Mouse (Mus musculus) stomach, embryonic 15.5 days (tissue): ENCODE measurements around the gene Ly6g6c. TPM values are rescaled to one million over a fixed set of nuclear protein-coding genes. Genes with fewer than 3 reads are reported as not detected.

ENCODE experiments used
- ATAC-seq: fragments of 200-750 bp; cut with Nextera tagmentation; 2 replicates; pipeline ENCODE4 v1.8.0; 2017; ENCODE audit warnings: low read depth, moderate number of reproducible peaks, moderate TSS enrichment; ENCODE audit not compliant: insufficient read depth, low FRiP score
- H3K27ac ChIP-seq: fragments of 300-500 bp; sonication (generic); 2 replicates; pipeline ENCODE4 v1.5.1; 2015; ENCODE audit warnings: mild to moderate bottlenecking, inconsistent platforms
- H3K27me3 ChIP-seq: fragments of 300-500 bp; sonication (generic); replicated peaks from 2 replicates; pipeline ENCODE4 v1.6.1; 2015; ENCODE audit warnings: inconsistent platforms
- H3K36me3 ChIP-seq: fragments of 300-500 bp; sonication (generic); 2 replicates; pipeline ENCODE4 v1.6.1; 2015; ENCODE audit warnings: inconsistent platforms
- H3K4me1 ChIP-seq: fragments of 300-500 bp; sonication (generic); 2 replicates; pipeline ENCODE4 v1.6.1; 2015; ENCODE audit warnings: inconsistent platforms
- H3K4me2 ChIP-seq: fragments of 300-500 bp; sonication (generic); 2 replicates; pipeline ENCODE4 v1.6.1; 2015; ENCODE audit warnings: mild to moderate bottlenecking, inconsistent platforms
- H3K4me3 ChIP-seq: fragments of 300-500 bp; sonication (generic); replicated peaks from 2 replicates; pipeline ENCODE4 v1.5.1; 2015; ENCODE audit warnings: inconsistent platforms
- H3K9ac ChIP-seq: fragments of 300-500 bp; sonication (generic); 2 replicates; pipeline ENCODE4 v1.6.1; 2015; ENCODE audit warnings: inconsistent platforms
- H3K9me3 ChIP-seq: fragments of 300-500 bp; sonication (generic); 2 replicates; pipeline ENCODE4 v1.6.1; 2016; ENCODE audit warnings: inconsistent platforms
- WGBS: fragments of 180-500 bp; shearing (Covaris S2); methylation state at CpG from one replicate; pipeline ENCODE4 v1.1.7; 2015; 5-methylcytosine and 5-hydroxymethylcytosine counted together
- polyA plus RNA-seq: library from polyadenylated mRNA; unstranded; fragments of >200 nt; fragmentation: Nextera tagmentation; extraction: Ambion mirVana; gene quantifications from 2 replicates; pipeline ENCODE4 v1.2.1, GENCODE M21; 2015

Gene Ly6g6c
- polyA plus RNA-seq, 1 experiment from 2014 or later, result 17.2 TPM

DNA sequence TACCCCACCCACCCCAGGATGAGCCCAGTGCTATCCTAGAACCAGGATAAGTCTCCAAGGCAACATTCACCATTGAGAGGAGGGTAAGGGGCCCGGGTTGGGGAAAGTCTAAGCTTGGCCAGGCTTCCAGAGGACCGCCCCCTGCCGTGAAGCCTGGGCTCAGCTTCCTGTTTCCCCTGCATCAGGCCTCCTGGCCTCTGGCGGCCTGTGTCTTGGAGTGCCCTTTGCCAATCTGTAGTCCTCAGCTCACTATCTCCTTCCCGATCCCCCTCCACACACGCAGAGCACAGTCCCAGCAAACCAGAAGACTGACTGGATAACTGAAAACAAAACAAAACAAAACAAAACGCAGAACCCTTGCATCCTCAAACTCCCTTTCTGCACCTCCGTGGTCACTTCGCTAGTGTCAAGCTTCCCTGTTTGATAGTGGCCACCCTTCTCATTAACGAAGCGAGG, 15.6 kb upstream of the Ly6g6c start, which contains the start of gene Clic1:
Gene Clic1, plus strand, starts transcription at position 406 of the 456 bp plus-strand sequence.
- 0 out of 2 replicates have a peak, but pooled peaks have one; percentile 3 for ATAC-seq
- Histone ChIP-seq H3K4me2 (peak within 1 kb of the TSS; percentile 80), H3K27me3 (no peaks in the 10 kb centered on the region), H3K4me3 (peak within 1 kb of the TSS; percentile 65), H3K36me3 (peaks cover 14% of the 10 kb centered on the region), H3K4me1 (peaks cover 44% of the 10 kb centered on the region), H3K9me3 (no peaks in the 10 kb centered on the region), H3K9ac (peak within 1 kb of the TSS; percentile 70), H3K27ac (peak within 1 kb of the TSS; percentile 98)
- WGBS, result under 1% methylated on average over 11 of the region's 11 CpGs

DNA sequence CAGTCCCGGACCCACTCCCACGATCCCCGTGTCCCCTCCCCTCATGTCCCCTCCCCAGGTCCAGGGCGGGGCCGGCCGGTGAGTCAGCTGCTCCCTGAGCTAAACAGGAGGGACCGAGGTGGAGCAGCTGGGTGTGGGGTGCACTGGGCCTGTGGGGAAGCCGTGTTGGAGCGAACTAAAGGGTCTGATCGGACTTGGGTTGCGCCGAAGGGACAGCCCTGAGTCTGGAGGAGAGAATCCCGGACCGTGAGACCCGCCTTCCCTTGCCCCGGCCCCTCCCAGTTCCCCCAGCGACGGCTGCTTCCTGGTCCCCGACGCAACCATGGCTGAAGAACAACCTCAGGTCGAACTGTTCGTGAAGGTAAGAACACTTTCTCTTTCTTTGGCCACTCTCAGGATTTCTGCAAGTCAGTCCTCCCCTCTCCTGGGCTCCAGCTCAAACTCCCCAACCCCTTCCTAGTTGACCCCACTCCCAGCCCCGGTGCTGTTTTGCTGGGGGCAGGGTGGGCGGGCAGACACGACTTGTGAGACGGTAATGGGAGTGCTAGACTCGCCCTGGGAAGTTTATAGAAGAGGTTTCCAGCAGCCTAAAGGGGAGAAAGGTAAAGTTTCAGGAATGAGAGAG, 14.9 kb upstream of the Ly6g6c start:
- peak; percentile 10; the same call in 1 of the 2 replicates for ATAC-seq
- Histone ChIP-seq H3K4me1 (peaks cover 41% of the 10 kb centered on the region), H3K27ac (peak overlapping the region; percentile 98), H3K36me3 (peaks cover 18% of the 10 kb centered on the region), H3K4me3 (peak overlapping the region; percentile 65), H3K4me2 (peak overlapping the region; percentile 80), H3K9ac (peak overlapping the region; percentile 70), H3K27me3 (no peaks in the 10 kb centered on the region), H3K9me3 (no peaks in the 10 kb centered on the region)
- under 1% methylated on average over 27 of the region's 27 CpGs for WGBS

DNA sequence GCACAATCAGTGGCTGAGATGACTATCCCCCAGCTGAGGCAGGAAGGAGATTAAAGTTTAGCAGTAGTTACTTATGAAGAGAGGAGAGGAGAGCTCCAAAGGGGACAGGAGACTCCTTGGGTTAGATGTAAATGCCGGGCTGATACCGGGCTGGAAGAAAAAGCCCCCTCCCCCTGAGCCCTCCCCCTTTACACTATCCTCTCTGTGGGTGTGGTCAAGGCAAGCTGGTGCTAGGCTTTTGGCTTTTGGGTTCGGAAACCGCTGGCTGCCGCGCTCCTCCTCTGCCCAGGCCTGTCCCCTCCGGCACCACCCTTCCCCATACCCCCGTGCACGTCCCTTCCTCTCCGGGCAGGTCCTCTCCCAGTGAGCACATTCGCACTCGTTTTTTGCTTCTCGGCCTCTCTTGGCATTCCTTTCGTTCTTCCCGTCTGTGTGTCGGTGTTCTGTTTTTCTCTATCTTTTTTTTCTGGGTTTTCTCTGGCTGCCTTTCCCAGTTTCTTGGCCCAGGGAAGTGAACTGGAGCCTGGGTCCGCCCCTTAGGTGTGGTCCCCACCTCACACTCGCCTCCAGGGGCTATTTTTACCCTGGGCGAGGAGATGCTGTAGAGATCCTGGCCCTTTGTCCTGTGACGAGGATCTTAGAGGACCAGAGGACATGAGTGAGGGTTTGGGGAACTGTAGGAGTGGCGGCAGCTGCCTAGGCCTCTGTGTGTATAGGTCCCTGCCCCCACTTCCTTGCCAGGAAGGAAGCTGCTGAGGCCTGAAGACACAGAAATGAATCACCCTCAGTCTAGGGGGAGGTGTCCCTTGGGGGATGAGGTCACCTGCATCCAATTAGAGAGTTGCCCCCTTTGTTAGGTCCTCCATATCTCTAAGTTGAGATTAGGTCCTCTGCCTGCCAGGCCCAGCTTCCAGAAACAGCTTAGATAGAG, 13.8 kb upstream of the Ly6g6c start:
- WGBS, result under 1% methylated on average over 21 of the region's 21 CpGs
- no peaks in the 10 kb centered on the region for H3K9me3 ChIP-seq
- H3K4me3 ChIP-seq, result peak overlapping the region; percentile 65
- H3K9ac ChIP-seq, result peak overlapping the region; percentile 78
- H3K4me1 ChIP-seq, result peaks cover 32% of the 10 kb centered on the region
- peak overlapping the region; percentile 98 for H3K27ac ChIP-seq
- no peaks in the 10 kb centered on the region for H3K27me3 ChIP-seq
- H3K36me3 ChIP-seq, result peaks cover 28% of the 10 kb centered on the region
- H3K4me2 ChIP-seq, result peak overlapping the region; percentile 80
- peak; percentile 54 for ATAC-seq

DNA sequence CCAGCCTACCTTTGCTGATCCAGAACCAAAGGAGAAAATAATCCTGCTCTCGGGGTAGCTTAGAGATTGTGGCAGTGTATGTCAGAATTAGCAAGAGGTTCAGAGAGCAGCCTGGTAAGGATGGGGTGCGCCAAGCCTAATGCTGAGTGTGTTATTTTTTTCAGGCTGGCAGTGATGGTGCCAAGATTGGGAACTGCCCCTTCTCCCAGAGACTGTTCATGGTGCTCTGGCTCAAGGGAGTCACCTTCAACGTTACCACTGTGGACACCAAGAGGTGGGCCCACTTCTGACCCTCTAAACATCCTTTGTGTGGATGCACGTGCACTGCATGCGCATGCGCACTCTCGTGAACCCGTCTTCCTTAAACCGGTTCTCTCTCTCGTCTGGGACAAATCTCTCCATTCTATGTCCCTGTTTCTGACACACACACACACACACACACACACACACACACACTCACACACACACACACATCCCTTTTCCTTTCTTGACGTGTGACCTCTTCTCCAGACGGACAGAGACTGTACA, 12.9 kb upstream of the Ly6g6c start:
- WGBS, result 72% methylated on average over 12 of the region's 12 CpGs
- no peaks in the 10 kb centered on the region for H3K27me3 ChIP-seq
- H3K36me3 ChIP-seq, result peaks cover 32% of the 10 kb centered on the region
- peak overlapping the region; percentile 65 for H3K4me3 ChIP-seq
- H3K4me2 ChIP-seq, result peak overlapping the region; percentile 80
- H3K9ac ChIP-seq, result peak overlapping the region; percentile 78; the same call in 1 of the 2 replicates
- H3K4me1 ChIP-seq, result peaks cover 29% of the 10 kb centered on the region
- H3K27ac ChIP-seq, result peak overlapping the region; percentile 98
- no peaks in the 10 kb centered on the region for H3K9me3 ChIP-seq
- ATAC-seq, result no peak

DNA sequence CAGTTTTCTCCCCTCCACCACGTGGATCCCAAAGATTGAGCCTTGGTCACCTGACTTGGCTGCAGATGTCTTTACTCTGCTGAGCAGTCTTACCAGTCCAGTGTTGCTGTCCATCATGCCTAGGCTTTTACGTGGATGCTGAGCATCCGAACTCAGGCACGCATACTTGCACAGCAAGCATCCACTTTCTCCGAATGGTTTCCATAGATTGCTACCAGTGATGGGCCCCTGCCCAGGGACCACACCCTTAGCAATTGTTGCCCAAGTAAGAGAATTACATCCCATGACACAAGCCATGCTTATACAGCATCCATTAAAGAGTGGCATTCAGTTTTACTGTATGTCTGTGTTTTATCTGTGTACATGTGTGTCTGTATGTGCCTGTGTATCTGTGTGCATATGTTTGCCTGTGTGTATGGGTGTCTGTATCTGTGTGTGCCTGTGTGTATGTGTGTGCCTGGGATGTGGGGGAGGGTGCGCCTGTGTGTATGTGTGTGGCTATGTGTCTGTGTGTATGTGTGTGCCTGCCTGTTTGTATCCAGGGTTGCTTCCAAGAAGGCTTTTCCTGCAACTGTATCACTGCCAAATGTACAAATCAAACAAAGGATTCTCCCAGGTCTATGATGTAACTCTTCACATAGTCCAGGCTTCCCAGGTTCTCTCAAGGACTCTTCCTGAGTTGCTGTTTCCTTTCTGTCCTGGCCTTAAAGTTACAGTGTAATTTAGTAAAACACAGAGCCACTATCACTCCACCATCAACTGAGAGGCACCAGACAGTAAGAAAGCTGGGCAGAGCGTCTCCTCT, 9.3 kb upstream of the Ly6g6c start:
- Histone ChIP-seq H3K9me3 (no peaks in the 10 kb centered on the region), H3K27ac (no peak overlapping the region), H3K36me3 (peaks cover 46% of the 10 kb centered on the region), H3K9ac (no peak overlapping the region), H3K4me2 (no peak overlapping the region), H3K4me1 (peaks cover 32% of the 10 kb centered on the region), H3K27me3 (no peaks in the 10 kb centered on the region), H3K4me3 (no peak overlapping the region)
- ATAC-seq, result no peak
- 85% methylated on average over 7 of the region's 7 CpGs for WGBS

DNA sequence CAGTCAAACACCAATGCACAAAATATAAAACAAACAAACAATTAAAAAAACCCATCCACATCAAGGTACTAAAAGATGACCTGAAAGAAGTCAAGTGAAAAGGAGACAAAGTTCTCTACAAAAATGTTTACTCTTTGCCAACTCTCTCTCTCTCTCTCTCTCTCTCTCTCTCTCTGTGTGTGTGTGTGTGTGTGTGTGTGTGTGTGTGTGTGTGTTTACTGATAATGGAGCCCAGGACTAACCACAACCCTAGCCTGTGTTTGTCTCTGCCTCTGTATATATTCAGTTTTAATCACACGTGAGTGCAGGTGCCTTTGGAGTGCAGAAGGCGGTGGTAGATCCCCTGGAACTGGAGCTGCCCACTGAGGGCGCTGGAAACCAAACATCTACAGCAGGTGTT, 8.1 kb upstream of the Ly6g6c start:
- Histone ChIP-seq H3K27me3 (no peaks in the 10 kb centered on the region), H3K27ac (no peak overlapping the region), H3K4me2 (no peak overlapping the region), H3K9ac (no peak overlapping the region), H3K9me3 (no peaks in the 10 kb centered on the region), H3K36me3 (peaks cover 55% of the 10 kb centered on the region), H3K4me1 (peaks cover 38% of the 10 kb centered on the region), H3K4me3 (no peak overlapping the region)
- ATAC-seq, result no peak
- 68% methylated on average over 3 of the region's 3 CpGs for WGBS

DNA sequence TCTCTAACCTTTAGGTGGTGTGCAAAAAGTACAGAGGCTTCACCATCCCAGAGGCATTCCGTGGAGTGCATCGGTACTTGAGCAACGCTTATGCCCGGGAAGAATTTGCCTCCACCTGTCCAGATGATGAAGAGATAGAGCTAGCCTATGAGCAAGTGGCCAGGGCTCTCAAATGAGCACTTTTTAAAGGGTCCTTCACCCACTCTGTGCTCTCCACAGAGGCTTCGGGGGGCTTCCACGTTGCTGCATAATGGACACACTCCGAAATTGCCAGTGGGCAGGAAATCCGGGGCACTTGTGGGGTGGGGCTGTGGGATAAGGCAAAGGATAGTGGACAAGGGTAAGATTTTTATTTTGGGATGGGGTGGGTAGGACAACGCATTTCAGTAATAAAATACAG, 6.9 kb upstream of the Ly6g6c start:
- H3K4me1 ChIP-seq, result peaks cover 39% of the 10 kb centered on the region
- H3K27me3 ChIP-seq, result no peaks in the 10 kb centered on the region
- no peak overlapping the region; the same call in 1 of the 2 replicates for H3K4me2 ChIP-seq
- no peak overlapping the region for H3K9ac ChIP-seq
- peak overlapping the region; percentile 69 for H3K4me3 ChIP-seq
- H3K27ac ChIP-seq, result peak overlapping the region; percentile 91
- no peak for ATAC-seq
- no peaks in the 10 kb centered on the region for H3K9me3 ChIP-seq
- WGBS, result 56% methylated on average over 9 of the region's 9 CpGs
- peaks cover 50% of the 10 kb centered on the region for H3K36me3 ChIP-seq

DNA sequence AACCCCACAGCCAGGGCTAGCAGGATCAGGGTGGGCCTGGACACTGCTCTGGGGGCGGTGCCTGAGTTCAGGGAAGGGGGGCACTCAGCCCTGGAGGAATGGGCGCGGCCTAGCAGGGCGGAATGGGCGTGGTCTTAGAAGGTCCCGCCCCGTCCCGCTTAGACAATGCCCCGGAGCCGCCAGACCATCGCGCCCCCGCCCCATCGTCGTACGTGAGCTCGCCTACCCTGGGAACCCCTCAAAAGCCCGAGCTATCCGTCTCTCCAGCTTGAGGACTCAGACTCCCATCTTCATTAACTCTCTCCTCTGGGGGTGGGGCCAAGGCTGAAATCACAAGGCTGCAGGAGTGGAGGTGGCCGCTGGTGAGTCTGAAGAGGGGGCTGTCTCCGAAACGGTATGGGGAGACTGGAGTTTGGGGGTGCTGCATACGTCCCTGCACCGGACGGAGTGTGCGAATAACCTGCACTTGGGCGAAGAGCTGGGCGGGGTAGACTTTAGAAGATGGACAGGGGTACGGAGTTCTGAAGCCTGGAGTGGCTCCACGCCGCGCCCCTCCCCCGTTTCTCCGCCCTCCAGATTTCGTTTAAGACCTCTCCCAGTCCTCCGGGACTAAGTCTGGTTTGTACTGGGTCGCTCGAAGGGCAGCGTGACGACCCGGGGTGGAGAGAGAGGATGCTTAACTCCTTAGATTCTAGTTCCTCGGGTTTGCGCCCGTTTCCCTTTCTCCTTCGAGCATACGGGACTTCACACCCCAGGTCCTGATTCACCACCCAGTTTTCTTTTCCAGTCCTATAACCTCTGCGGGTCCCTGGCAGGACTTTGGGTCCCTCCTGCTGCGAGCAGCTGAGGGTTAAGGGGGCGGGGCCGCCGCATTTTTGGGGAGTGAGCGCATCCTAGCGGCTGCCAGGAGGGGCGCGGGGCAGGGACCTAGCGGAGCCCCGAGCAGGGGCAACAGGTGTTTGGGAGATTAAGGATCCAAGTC, 6.0 kb upstream of the Ly6g6c start, which contains the start of gene Ddah2:
Gene Ddah2, plus strand, starts transcription at position 125 of the 982 bp plus-strand sequence.
- under 1% methylated on average over 57 of the region's 57 CpGs for WGBS
- Histone ChIP-seq H3K4me2 (peak within 1 kb of the TSS; percentile 83), H3K27ac (peak within 1 kb of the TSS; percentile 91), H3K27me3 (no peaks in the 10 kb centered on the region), H3K9ac (peak within 1 kb of the TSS; percentile 78), H3K36me3 (peaks cover 44% of the 10 kb centered on the region), H3K4me1 (peaks cover 43% of the 10 kb centered on the region), H3K4me3 (peak within 1 kb of the TSS; percentile 69), H3K9me3 (no peaks in the 10 kb centered on the region)
- ATAC-seq, result peak; percentile 86

DNA sequence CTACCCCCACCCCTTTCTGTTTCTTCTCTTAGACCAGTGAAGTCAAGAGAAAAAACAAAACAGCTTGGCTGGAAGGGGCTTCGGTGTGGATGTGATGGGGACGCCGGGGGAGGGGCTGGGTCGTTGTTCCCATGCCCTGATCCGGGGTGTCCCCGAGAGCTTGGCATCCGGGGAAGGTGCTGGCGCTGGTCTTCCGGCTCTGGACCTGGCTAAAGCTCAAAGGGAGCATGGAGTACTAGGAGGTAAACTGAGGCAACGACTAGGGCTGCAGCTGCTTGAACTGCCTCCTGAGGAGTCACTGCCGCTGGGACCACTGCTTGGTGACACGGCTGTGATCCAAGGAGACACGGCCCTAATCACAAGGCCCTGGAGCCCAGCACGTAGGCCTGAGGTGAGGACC, 5.1 kb upstream of the Ly6g6c start:
- WGBS, result 29% methylated on average over 14 of the region's 14 CpGs
- Histone ChIP-seq H3K4me2 (peak overlapping the region; percentile 83), H3K9me3 (no peaks in the 10 kb centered on the region), H3K27ac (no peak overlapping the region), H3K9ac (peak overlapping the region; percentile 36; the same call in 1 of the 2 replicates), H3K4me1 (peaks cover 51% of the 10 kb centered on the region), H3K36me3 (peaks cover 38% of the 10 kb centered on the region), H3K27me3 (no peaks in the 10 kb centered on the region), H3K4me3 (peak overlapping the region; percentile 69)
- no peak for ATAC-seq

DNA sequence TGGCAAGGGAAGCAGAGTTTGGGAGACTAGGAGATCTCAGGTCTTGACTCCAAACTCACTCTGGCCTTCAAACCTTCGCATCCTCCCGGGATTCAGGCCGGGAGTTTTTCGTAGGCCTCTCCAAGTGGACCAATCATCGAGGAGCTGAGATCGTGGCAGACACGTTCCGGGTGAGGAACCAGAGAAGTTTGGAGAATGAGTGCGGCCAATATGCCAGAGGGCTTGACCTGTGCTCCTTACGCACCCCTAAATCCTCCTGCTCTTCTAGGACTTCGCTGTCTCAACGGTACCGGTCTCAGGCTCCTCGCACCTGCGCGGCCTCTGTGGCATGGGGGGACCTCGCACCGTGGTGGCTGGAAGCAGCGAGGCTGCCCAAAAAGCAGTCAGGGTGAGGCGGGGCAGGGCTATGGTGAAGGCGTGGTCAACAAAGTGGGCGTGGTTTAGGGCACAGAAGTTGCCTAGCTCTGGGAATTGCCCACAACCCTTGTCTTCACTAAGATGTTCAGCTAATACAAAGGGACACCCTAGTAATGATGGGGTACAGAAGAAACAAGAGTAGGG, 4.4 kb upstream of the Ly6g6c start:
- no peak for ATAC-seq
- Histone ChIP-seq H3K4me3 (peak overlapping the region; percentile 69), H3K4me2 (peak overlapping the region; percentile 83), H3K4me1 (peaks cover 58% of the 10 kb centered on the region), H3K36me3 (peaks cover 33% of the 10 kb centered on the region), H3K27ac (no peak overlapping the region), H3K9me3 (no peaks in the 10 kb centered on the region), H3K27me3 (no peaks in the 10 kb centered on the region), H3K9ac (no peak overlapping the region; the same call in 1 of the 2 replicates)
- WGBS, result 58% methylated on average over 22 of the region's 22 CpGs
